Mouse (Mus musculus): ENCODE data around the gene Psmb7.

Gene Psmb7

GRCm38 (mm10) chr2:38544341-38544740 lies 99.5 kb downstream of the Psmb7 start:
- no peak for DNase-seq (ENCODE audit: low spot score)

- DNase-seq (ENCODE audit: low spot score): no peak
Measured at GRCm38 (mm10) chr2:38543158-38543557, 100.7 kb downstream of the Psmb7 start.

GRCm38 (mm10) chr2:38542366-38542765 lies 101.5 kb downstream of the Psmb7 start:
- no peak for DNase-seq (ENCODE audit: low spot score)

- DNase-seq (ENCODE audit: low spot score): no peak
Measured at GRCm38 (mm10) chr2:38541570-38541969, 102.3 kb downstream of the Psmb7 start.

- no peak for DNase-seq (ENCODE audit: low spot score)
Measured at GRCm38 (mm10) chr2:38541101-38541500, 102.8 kb downstream of the Psmb7 start.

GRCm38 (mm10) chr2:38540666-38541065 lies 103.2 kb downstream of the Psmb7 start:
- DNase-seq (ENCODE audit: low spot score): no peak

- DNase-seq (ENCODE audit: low spot score): no peak
Measured at GRCm38 (mm10) chr2:38539677-38540076, 104.2 kb downstream of the Psmb7 start.
